Mouse (Mus musculus): ENCODE data around the gene Pycard. TPM values are rescaled to one million over a fixed set of nuclear protein-coding genes. Genes with fewer than 3 reads are reported as not detected.

Pycard gene
- polyA plus RNA-seq, 1 experiment from 2014 or later = 7.3 TPM

DNA sequence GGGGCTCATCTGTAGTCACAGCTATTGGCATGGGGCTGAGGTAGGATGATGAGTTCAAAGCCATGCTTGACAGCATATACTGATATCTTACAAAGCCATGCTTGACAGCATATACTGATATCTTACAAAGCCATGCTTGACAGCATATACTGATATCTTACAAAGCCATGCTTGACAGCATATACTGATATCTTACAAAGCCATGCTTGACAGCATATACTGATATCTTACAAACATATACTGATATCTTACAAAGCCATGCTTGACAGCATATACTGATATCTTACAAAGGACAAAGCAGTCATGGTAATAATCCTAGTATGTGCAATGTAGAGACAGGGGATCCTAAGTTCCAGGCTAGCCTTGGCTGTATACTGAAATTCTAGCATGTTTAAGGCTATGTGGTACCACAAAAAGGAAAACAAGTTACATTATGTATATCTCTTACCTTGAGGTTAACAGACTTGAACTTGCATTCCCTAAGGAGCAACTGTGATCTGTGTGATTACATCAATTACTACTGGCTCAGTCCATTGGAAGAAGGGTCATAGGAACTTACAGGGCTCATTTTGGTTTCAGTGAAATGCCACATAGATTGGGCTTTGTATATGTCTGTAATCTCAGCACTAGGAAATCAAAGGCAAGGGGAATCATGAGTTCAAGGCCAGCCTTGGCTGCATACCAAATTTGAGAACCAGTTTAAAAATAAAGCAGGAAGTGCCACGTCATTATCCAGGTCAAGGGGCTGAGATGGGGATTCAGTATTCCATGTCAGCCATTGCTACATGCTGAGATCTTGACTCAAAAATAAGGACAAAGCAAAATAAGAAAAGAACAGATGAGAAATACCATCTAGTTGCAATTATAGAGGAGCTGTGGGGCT, 6.6 kb upstream of the Pycard start:
- no peak overlapping the region for H3K9ac ChIP-seq (replicated peaks; ENCODE audit: low read length)
- WGBS = 63% methylated on average over 1 of the region's 1 CpGs
- no peaks in the 10 kb centered on the region for H3K36me3 ChIP-seq (replicated peaks; ENCODE audit: control insufficient read depth, insufficient read depth, low read depth, low read length)
- DNase-seq (ENCODE audit: low spot score) (no peak), ATAC-seq (replicated peaks; ENCODE audit: insufficient number of reproducible peaks, low FRiP score, low TSS enrichment, low read depth) (no peak)
- H3K27ac ChIP-seq (replicated peaks; ENCODE audit: low read depth, low read length) = no peak overlapping the region
- no peak overlapping the region for H3K4me3 ChIP-seq (ENCODE audit: low read depth, low read length)
- no peak overlapping the region for H3K4me2 ChIP-seq (ENCODE audit: low read depth, low read length)
- no peaks in the 10 kb centered on the region for H3K27me3 ChIP-seq (ENCODE audit: control insufficient read depth, insufficient read depth, low read length)
- no peaks in the 10 kb centered on the region for H3K4me1 ChIP-seq (ENCODE audit: control insufficient read depth, insufficient read depth, low read length)
- H3K9me3 ChIP-seq (replicated peaks; ENCODE audit: control insufficient read depth, low read length) = no peaks in the 10 kb centered on the region

DNA sequence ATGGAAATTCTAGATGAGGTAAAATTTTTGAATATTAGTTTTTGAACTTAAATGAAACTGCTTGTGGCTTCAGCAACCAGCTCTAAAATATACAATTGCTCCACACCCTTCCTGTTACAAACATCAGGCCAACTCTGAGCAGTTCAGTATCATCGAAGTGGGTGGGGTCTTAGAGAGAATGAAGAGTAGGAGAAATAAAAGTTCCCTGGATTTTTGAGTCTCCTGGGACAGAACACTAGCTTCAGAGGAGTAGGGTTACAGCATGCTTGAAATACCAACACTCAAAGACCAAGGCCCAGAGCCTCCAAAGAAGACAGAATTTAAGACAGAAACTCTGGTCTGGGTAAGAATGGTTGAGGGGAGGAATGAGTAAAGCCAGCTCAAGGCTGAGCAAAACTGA, 5.8 kb upstream of the Pycard start:
- Histone ChIP-seq H3K36me3 (replicated peaks; ENCODE audit: control insufficient read depth, insufficient read depth, low read depth, low read length) (no peaks in the 10 kb centered on the region), H3K9me3 (replicated peaks; ENCODE audit: control insufficient read depth, low read length) (no peaks in the 10 kb centered on the region), H3K27ac (replicated peaks; ENCODE audit: low read depth, low read length) (no peak overlapping the region), H3K27me3 (ENCODE audit: control insufficient read depth, insufficient read depth, low read length) (no peaks in the 10 kb centered on the region), H3K4me1 (ENCODE audit: control insufficient read depth, insufficient read depth, low read length) (no peaks in the 10 kb centered on the region), H3K4me2 (ENCODE audit: low read depth, low read length) (no peak overlapping the region), H3K4me3 (ENCODE audit: low read depth, low read length) (no peak overlapping the region), H3K9ac (replicated peaks; ENCODE audit: low read length) (no peak overlapping the region)
- DNase-seq (ENCODE audit: low spot score) (no peak), ATAC-seq (replicated peaks; ENCODE audit: insufficient number of reproducible peaks, low FRiP score, low TSS enrichment, low read depth) (no peak)
- WGBS = 52% methylated on average over 1 of the region's 1 CpGs

DNA sequence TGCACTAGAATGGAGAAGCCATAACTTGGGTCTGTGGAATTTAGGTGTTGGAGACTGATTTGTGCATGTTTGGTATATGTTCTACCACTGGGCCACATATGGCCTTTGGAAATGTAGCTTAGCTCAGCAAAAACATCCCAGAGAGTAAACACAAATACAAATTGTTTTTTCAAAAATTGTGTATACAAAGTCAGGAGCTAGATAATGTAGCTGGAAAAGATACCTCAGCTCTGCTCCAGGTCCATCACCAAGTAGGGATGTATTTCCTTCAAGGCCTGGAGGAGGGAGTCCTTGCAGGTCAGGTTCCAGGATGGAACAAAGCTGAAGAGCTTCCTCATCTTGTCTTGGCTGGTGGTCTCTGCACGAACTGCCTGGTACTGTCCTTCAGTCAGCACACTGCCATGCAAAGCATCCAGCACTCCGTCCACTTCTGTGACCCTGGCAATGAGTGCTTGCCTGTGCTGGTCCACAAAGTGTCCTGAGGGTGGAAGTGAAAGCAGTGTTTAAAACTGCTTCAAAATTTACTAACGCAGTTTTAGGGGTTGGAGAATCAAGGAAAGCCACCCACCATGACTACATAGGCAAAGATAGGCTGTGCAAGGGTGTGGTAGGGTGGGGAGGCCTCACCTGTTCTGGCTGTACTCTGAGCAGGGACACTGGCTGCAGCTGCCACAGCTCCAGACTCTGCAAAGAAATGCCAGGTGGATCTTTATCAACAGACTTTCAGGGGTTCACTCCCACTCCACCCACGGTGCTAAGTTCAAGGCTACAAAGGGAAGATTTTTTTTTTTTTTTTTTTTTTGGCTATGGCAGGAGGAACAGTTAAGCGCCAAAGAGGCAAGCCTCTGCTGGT, 953 bp downstream of the Pycard start:
- no peak for ATAC-seq (replicated peaks; ENCODE audit: insufficient number of reproducible peaks, low FRiP score, low TSS enrichment, low read depth)
- Histone ChIP-seq H3K9me3 (replicated peaks; ENCODE audit: control insufficient read depth, low read length) (no peaks in the 10 kb centered on the region), H3K4me3 (ENCODE audit: low read depth, low read length) (no peak overlapping the region), H3K4me1 (ENCODE audit: control insufficient read depth, insufficient read depth, low read length) (no peaks in the 10 kb centered on the region), H3K4me2 (ENCODE audit: low read depth, low read length) (no peak overlapping the region; the same call in 1 of the 2 replicates), H3K27me3 (ENCODE audit: control insufficient read depth, insufficient read depth, low read length) (no peaks in the 10 kb centered on the region), H3K9ac (replicated peaks; ENCODE audit: low read length) (no peak overlapping the region; the same call in 1 of the 2 replicates), H3K27ac (replicated peaks; ENCODE audit: low read depth, low read length) (no peak overlapping the region), H3K36me3 (replicated peaks; ENCODE audit: control insufficient read depth, insufficient read depth, low read depth, low read length) (no peaks in the 10 kb centered on the region; the same call in 1 of the 2 replicates)
- 44% methylated on average over 5 of the region's 5 CpGs for WGBS
- DNase-seq (ENCODE audit: low spot score) = no peak

DNA sequence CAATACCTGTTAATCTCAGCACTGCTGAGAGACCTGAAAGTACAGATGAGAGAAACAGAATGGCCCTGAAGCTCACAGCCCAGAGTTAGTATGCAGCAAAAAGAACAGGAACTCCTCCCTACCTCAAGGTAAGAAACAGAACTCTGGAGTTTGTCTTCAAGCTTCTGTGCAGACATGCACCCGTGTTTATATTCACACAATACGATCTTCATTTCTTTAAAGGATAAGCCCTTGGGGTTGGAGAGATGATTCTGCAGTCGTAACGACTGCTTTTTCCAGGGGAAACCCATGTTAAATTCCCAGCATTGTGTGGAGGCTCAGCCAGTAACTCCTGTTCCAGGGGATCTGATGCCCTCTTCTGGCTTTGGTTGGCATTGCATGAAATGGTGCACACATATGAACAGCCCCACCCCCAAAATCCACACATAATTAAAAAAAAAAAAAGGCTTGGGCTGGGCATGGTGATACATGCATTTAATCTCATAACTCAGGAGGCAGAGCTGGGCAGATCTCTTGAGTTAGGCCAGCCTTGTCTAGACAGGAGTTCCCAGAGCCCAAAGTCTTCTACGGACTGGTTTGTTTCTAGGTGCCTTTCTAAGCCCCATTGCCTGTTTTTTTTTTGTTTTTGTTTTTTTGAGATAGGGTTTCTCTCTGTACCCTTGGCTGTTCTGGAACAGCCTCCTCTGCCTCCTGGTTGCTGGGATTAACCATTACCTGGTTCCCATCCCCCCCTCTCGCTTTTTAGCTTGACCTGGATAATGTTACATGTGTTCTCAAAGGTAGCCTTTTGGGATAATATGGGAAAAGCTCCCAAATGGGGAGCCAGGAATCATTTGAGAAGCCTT, 1.8 kb downstream of the Pycard start:
- Histone ChIP-seq H3K27ac (replicated peaks; ENCODE audit: low read depth, low read length) (no peak overlapping the region), H3K4me1 (ENCODE audit: control insufficient read depth, insufficient read depth, low read length) (no peaks in the 10 kb centered on the region), H3K9me3 (replicated peaks; ENCODE audit: control insufficient read depth, low read length) (no peaks in the 10 kb centered on the region), H3K4me3 (ENCODE audit: low read depth, low read length) (no peak overlapping the region), H3K9ac (replicated peaks; ENCODE audit: low read length) (no peak overlapping the region), H3K27me3 (ENCODE audit: control insufficient read depth, insufficient read depth, low read length) (no peaks in the 10 kb centered on the region), H3K36me3 (replicated peaks; ENCODE audit: control insufficient read depth, insufficient read depth, low read depth, low read length) (no peaks in the 10 kb centered on the region; the same call in 1 of the 2 replicates), H3K4me2 (ENCODE audit: low read depth, low read length) (no peak overlapping the region)
- 44% methylated on average over 6 of the region's 6 CpGs for WGBS
- ATAC-seq (replicated peaks; ENCODE audit: insufficient number of reproducible peaks, low FRiP score, low TSS enrichment, low read depth) (peak; percentile 48; the same call in 1 of the 2 replicates), DNase-seq (ENCODE audit: low spot score) (peak; percentile 78)

DNA sequence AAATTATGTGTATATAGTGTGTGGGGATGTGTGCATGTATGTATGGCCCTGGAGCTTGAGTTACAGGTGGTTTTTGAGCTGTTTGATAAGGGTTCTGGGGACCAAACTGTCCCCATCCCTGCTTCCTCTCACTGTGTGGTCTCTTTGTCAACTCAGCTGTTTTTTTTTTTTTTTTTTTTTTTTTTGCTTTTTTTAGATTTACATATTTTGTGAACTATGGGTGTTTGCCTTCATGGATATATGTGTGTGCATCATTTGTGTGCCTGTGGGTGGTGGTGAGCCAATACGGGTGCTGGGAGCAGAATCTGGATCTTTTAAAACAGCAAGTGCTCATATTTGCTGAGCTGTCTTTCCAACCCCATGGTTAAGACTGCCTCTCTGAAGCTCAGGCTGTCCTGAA, 4.8 kb downstream of the Pycard start:
- H3K9me3 ChIP-seq (replicated peaks; ENCODE audit: control insufficient read depth, low read length) = no peaks in the 10 kb centered on the region
- WGBS = 100% methylated on average over 1 of the region's 1 CpGs
- ATAC-seq (replicated peaks; ENCODE audit: insufficient number of reproducible peaks, low FRiP score, low TSS enrichment, low read depth) (no peak), DNase-seq (ENCODE audit: low spot score) (no peak)
- no peak overlapping the region for H3K4me2 ChIP-seq (ENCODE audit: low read depth, low read length)
- H3K4me3 ChIP-seq (ENCODE audit: low read depth, low read length) = no peak overlapping the region
- H3K27ac ChIP-seq (replicated peaks; ENCODE audit: low read depth, low read length) = no peak overlapping the region
- no peaks in the 10 kb centered on the region for H3K27me3 ChIP-seq (ENCODE audit: control insufficient read depth, insufficient read depth, low read length)
- H3K9ac ChIP-seq (replicated peaks; ENCODE audit: low read length) = no peak overlapping the region
- no peaks in the 10 kb centered on the region for H3K4me1 ChIP-seq (ENCODE audit: control insufficient read depth, insufficient read depth, low read length)
- H3K36me3 ChIP-seq (replicated peaks; ENCODE audit: control insufficient read depth, insufficient read depth, low read depth, low read length) = peaks cover 8% of the 10 kb centered on the region

DNA sequence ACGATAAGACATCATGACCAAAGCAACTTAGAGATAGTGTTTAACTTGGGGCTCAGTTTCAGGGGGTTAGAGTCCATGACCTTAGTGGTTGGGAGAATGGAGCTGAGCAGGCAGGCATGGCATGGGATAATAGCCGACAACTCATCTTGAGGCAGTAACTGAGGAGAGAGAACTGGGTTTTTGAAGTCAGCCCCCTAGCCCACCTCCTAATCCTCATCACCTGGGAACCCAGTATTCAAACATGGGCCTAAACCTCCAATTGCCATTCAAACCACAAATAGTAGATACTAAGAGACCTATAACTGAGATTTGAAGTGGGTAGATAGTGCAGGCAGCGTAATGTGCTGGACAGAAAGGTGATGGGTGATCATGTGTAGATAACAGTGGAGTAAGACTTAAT, 13.1 kb downstream of the Pycard start:
- H3K4me1 ChIP-seq (ENCODE audit: control insufficient read depth, insufficient read depth, low read length) = no peaks in the 10 kb centered on the region
- no peak overlapping the region for H3K4me3 ChIP-seq (ENCODE audit: low read depth, low read length)
- WGBS = 90% methylated on average over 3 of the region's 3 CpGs
- no peak overlapping the region for H3K27ac ChIP-seq (replicated peaks; ENCODE audit: low read depth, low read length)
- no peak for ATAC-seq (replicated peaks; ENCODE audit: insufficient number of reproducible peaks, low FRiP score, low TSS enrichment, low read depth)
- H3K36me3 ChIP-seq (replicated peaks; ENCODE audit: control insufficient read depth, insufficient read depth, low read depth, low read length) = peaks cover 40% of the 10 kb centered on the region
- H3K4me2 ChIP-seq (ENCODE audit: low read depth, low read length) = no peak overlapping the region
- no peaks in the 10 kb centered on the region for H3K9me3 ChIP-seq (replicated peaks; ENCODE audit: control insufficient read depth, low read length)
- no peaks in the 10 kb centered on the region for H3K27me3 ChIP-seq (ENCODE audit: control insufficient read depth, insufficient read depth, low read length)
- no peak overlapping the region for H3K9ac ChIP-seq (replicated peaks; ENCODE audit: low read length)
- no peak for DNase-seq (ENCODE audit: low spot score)

DNA sequence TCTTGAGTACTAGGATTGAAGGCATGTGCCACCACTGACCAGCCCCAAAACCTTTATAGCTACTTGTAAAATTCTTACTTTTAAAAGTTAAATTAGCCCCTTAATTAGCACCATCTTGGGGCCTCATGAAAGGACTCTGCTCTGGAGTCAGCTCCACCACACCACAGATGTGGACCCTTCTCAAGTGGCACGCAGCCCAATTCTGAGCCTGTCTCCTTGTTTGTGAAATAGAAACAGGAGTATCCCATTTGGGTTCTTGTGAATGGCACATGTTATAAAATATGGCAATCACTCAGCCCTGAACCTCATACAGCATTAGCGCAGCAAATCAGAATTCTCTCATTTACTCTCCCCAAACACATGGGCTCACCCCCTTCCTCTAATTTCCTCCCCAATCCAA, 14.8 kb downstream of the Pycard start:
- 94% methylated on average over 2 of the region's 2 CpGs for WGBS
- DNase-seq (ENCODE audit: low spot score) = no peak
- peaks cover 33% of the 10 kb centered on the region for H3K36me3 ChIP-seq (replicated peaks; ENCODE audit: control insufficient read depth, insufficient read depth, low read depth, low read length)
- H3K4me3 ChIP-seq (ENCODE audit: low read depth, low read length) = no peak overlapping the region
- H3K27me3 ChIP-seq (ENCODE audit: control insufficient read depth, insufficient read depth, low read length) = no peaks in the 10 kb centered on the region
- H3K9me3 ChIP-seq (replicated peaks; ENCODE audit: control insufficient read depth, low read length) = no peaks in the 10 kb centered on the region
- no peak overlapping the region for H3K9ac ChIP-seq (replicated peaks; ENCODE audit: low read length)
- H3K4me1 ChIP-seq (ENCODE audit: control insufficient read depth, insufficient read depth, low read length) = no peaks in the 10 kb centered on the region
- no peak overlapping the region for H3K4me2 ChIP-seq (ENCODE audit: low read depth, low read length)
- H3K27ac ChIP-seq (replicated peaks; ENCODE audit: low read depth, low read length) = no peak overlapping the region
- ATAC-seq (replicated peaks; ENCODE audit: insufficient number of reproducible peaks, low FRiP score, low TSS enrichment, low read depth) = no peak
